Mouse (Mus musculus): ENCODE data around the gene Id3. TPM values are rescaled to one million over a fixed set of nuclear protein-coding genes. Genes with fewer than 3 reads are reported as not detected.

The Id3 gene
- polyA plus RNA-seq, 1 experiment from 2014 or later: 576 TPM

- DNase-seq (ENCODE audit: low spot score): no peak
- Histone ChIP-seq H3K27ac (peak overlapping the region; percentile 73), H3K4me1 (replicated peaks) (peaks cover 84% of the 10 kb centered on the region), H3K36me3 (peaks cover 36% of the 10 kb centered on the region), H3K27me3 (ENCODE audit: insufficient read depth, poor library complexity, severe bottlenecking) (peaks cover 3% of the 10 kb centered on the region; the same call in 1 of the 2 replicates), H3K4me3 (peak overlapping the region; percentile 9; the same call in 1 of the 2 replicates), H3K9me3 (no peaks in the 10 kb centered on the region)
- whole genome bisulfite sequencing: 48% methylated on average over 8 of the region's 8 CpGs
Observed at GRCm38 (mm10) chr4:136177244-136177611, 33.9 kb downstream of the Id3 start.

DNA sequence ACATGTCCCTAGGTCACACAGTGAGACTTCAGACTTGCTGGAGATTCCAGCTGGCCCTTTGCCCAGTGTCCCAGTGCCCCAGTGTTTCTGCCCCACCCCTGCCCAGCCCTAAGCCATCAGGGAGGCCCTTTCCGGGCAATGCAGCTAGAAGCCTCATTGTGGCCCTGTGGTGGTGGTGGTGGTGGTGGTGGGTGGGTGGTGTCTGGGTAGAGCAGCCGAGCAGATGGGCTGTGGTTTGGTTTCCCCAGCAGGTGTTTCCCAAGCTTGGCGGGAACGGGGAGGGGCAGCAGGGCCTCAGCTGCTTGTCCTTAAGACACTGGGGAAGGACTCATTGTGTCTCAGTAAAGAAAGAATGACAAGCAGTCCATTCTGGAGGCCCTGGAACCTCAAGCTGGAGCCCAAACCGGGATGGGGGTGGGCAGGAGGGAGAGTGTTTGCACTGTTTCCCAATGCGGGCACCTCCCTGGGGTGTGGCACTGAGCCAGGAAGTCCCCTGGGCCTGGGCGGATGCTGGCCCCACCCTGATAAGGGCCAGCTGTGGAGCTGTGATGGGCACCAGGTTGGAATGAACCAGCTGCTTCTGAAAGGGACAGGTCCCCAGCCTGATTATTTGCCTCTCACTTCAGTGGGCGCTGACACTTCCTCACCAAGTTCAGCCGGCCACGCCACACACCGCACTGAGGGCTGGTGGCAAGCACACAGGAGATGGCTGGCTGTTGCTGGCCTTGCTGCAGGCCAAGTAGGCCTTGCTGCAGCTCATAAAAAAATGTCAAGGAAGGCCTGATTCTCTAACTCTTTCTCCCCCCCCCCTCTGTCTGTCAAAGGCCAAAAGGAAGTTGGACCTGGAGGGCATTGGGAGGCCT, 34.5 kb downstream of the Id3 start:
- no peak for DNase-seq (ENCODE audit: low spot score)
- Histone ChIP-seq H3K4me1 (replicated peaks) (peaks cover 78% of the 10 kb centered on the region), H3K4me3 (peak overlapping the region; percentile 18; the same call in 1 of the 2 replicates), H3K36me3 (peaks cover 36% of the 10 kb centered on the region), H3K27me3 (ENCODE audit: insufficient read depth, poor library complexity, severe bottlenecking) (peaks cover 3% of the 10 kb centered on the region; the same call in 1 of the 2 replicates), H3K27ac (peak overlapping the region; percentile 73), H3K9me3 (no peaks in the 10 kb centered on the region)
- 60% methylated on average over 11 of the region's 11 CpGs for WGBS

- Histone ChIP-seq H3K4me3 (0 out of 2 replicates have a peak overlapping the region, but pooled peaks have one; percentile 18), H3K4me1 (replicated peaks) (peaks cover 72% of the 10 kb centered on the region), H3K36me3 (peaks cover 41% of the 10 kb centered on the region), H3K9me3 (no peaks in the 10 kb centered on the region), H3K27ac (peak overlapping the region; percentile 73), H3K27me3 (ENCODE audit: insufficient read depth, poor library complexity, severe bottlenecking) (peaks cover 3% of the 10 kb centered on the region; the same call in 1 of the 2 replicates)
- no peak for DNase-seq (ENCODE audit: low spot score)
- WGBS: 88% methylated on average over 12 of the region's 12 CpGs
Observed at GRCm38 (mm10) chr4:136178475-136178921, 35.2 kb downstream of the Id3 start.

- WGBS: 93% methylated on average over 7 of the region's 7 CpGs
- Histone ChIP-seq H3K27ac (no peak overlapping the region), H3K9me3 (no peaks in the 10 kb centered on the region), H3K4me3 (peak overlapping the region; percentile 52; the same call in 1 of the 2 replicates), H3K36me3 (peaks cover 48% of the 10 kb centered on the region), H3K27me3 (ENCODE audit: insufficient read depth, poor library complexity, severe bottlenecking) (peaks cover 3% of the 10 kb centered on the region; the same call in 1 of the 2 replicates), H3K4me1 (replicated peaks) (peaks cover 62% of the 10 kb centered on the region)
- DNase-seq (ENCODE audit: low spot score): no peak
Observed at GRCm38 (mm10) chr4:136179456-136179855, 36.2 kb downstream of the Id3 start.

DNA sequence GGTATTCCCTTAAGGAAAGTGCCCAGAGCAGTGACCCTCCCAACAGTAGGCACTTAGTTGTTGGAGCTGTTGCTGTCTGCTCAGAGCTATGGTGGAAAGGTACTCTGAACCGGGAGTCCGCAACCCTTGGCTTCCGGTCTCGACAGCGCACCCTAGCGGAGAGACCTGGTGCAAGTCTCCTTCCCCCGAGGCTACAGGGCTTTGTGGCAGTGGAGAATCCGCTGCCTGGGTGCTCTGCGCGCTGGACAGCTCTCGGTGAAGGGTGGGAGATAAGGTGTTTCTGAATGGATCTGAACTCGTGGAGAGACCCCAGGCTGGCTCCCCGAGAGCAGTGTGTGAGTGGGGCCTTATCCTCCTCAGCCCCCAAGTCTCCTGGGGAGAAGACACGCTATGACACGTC, 36.7 kb downstream of the Id3 start:
- peak overlapping the region; percentile 81 for H3K27ac ChIP-seq
- H3K9me3 ChIP-seq: no peaks in the 10 kb centered on the region
- peaks cover 3% of the 10 kb centered on the region; the same call in 1 of the 2 replicates for H3K27me3 ChIP-seq (ENCODE audit: insufficient read depth, poor library complexity, severe bottlenecking)
- 2% methylated on average over 15 of the region's 15 CpGs for WGBS
- DNase-seq (ENCODE audit: low spot score): peak; percentile 91
- peaks cover 57% of the 10 kb centered on the region for H3K4me1 ChIP-seq (replicated peaks)
- peaks cover 46% of the 10 kb centered on the region for H3K36me3 ChIP-seq
- H3K4me3 ChIP-seq: peak overlapping the region; percentile 52

DNA sequence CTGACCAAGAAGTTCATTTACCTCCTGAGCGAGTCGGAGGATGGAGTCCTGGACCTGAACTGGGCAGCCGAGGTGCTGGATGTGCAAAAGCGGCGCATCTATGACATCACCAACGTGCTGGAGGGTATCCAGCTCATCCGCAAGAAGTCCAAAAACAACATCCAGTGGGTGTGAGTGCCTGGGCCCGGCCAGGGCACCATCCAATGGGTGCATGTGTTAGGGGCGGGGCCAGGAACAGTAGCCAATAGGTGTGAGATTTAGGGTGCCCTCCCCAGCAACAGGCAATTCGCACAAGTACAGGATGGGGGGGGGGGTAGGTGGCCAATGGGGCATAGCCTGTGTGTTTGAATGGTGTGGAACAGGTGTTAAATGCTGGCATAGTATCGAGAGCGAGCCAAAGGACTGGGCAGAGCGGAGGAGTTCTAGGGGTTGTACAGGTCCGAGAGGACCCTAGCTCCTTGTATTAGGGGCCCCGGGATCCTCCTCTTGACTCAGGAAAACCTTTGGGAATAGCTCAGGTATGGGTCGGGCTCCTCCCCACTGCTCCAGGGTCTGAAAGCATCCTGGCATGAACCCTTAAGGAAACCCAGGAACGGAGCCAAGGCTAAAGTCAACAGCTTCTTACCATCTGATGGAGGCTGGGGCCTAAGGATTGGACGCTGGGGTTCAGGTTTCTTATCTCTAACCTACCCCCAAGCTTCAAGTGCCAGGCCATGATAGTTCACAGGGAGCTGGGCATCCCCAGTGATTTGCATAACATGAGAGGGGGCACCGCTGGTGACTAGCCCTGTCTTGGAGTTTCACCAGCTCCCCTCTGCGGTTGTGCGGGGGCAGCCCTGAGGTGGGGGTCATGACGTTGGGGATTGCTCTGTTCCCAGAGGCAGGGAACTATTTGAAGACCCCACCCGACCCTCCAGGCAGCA, 37.4 kb downstream of the Id3 start:
- DNase-seq (ENCODE audit: low spot score): peak; percentile 63
- Histone ChIP-seq H3K27ac (peak overlapping the region; percentile 81), H3K27me3 (ENCODE audit: insufficient read depth, poor library complexity, severe bottlenecking) (peaks cover 3% of the 10 kb centered on the region; the same call in 1 of the 2 replicates), H3K4me1 (replicated peaks) (peaks cover 50% of the 10 kb centered on the region), H3K36me3 (peaks cover 52% of the 10 kb centered on the region), H3K4me3 (peak overlapping the region; percentile 52), H3K9me3 (no peaks in the 10 kb centered on the region)
- 18% methylated on average over 23 of the region's 23 CpGs for WGBS

GRCm38 (mm10) chr4:136181367-136181766, 38.1 kb downstream of the Id3 start:
- Histone ChIP-seq H3K36me3 (peaks cover 55% of the 10 kb centered on the region), H3K27ac (peak overlapping the region; percentile 40; the same call in 1 of the 2 replicates), H3K4me1 (replicated peaks) (peaks cover 43% of the 10 kb centered on the region), H3K9me3 (no peaks in the 10 kb centered on the region), H3K4me3 (peak overlapping the region; percentile 52; the same call in 1 of the 2 replicates), H3K27me3 (ENCODE audit: insufficient read depth, poor library complexity, severe bottlenecking) (peaks cover 3% of the 10 kb centered on the region; the same call in 1 of the 2 replicates)
- no peak for DNase-seq (ENCODE audit: low spot score)
- WGBS: 26% methylated on average over 12 of the region's 12 CpGs

- Histone ChIP-seq H3K9me3 (no peaks in the 10 kb centered on the region), H3K4me1 (replicated peaks) (peaks cover 11% of the 10 kb centered on the region), H3K27ac (no peak overlapping the region), H3K4me3 (no peak overlapping the region), H3K27me3 (ENCODE audit: insufficient read depth, poor library complexity, severe bottlenecking) (peaks cover 3% of the 10 kb centered on the region; the same call in 1 of the 2 replicates), H3K36me3 (peaks cover 76% of the 10 kb centered on the region)
- DNase-seq (ENCODE audit: low spot score): no peak
- WGBS: 88% methylated on average over 9 of the region's 9 CpGs
Observed at GRCm38 (mm10) chr4:136185375-136185774, 42.1 kb downstream of the Id3 start.

GRCm38 (mm10) chr4:136186315-136186714, 43.0 kb downstream of the Id3 start:
- peaks cover 80% of the 10 kb centered on the region for H3K36me3 ChIP-seq
- 84% methylated on average over 8 of the region's 8 CpGs for WGBS

GRCm38 (mm10) chr4:136186739-136187472, 43.6 kb downstream of the Id3 start:
- Histone ChIP-seq H3K27ac (no peak overlapping the region), H3K4me1 (replicated peaks) (no peaks in the 10 kb centered on the region), H3K27me3 (ENCODE audit: insufficient read depth, poor library complexity, severe bottlenecking) (no peaks in the 10 kb centered on the region), H3K36me3 (peaks cover 86% of the 10 kb centered on the region), H3K9me3 (no peaks in the 10 kb centered on the region), H3K4me3 (no peak overlapping the region)
- WGBS: 91% methylated on average over 23 of the region's 23 CpGs
- no peak for DNase-seq (ENCODE audit: low spot score)

More at GRCm38 (mm10) chr4:136186315-136186714, 43.0 kb downstream of the Id3 start:
- no peaks in the 10 kb centered on the region for H3K9me3 ChIP-seq
- H3K27ac ChIP-seq: no peak overlapping the region
- no peak overlapping the region for H3K4me3 ChIP-seq
- no peaks in the 10 kb centered on the region for H3K27me3 ChIP-seq (ENCODE audit: insufficient read depth, poor library complexity, severe bottlenecking)
- peaks cover 2% of the 10 kb centered on the region; the same call in 1 of the 2 replicates for H3K4me1 ChIP-seq (replicated peaks)
- no peak for DNase-seq (ENCODE audit: low spot score)

GRCm38 (mm10) chr4:136188973-136189737, 45.9 kb downstream of the Id3 start:
- Histone ChIP-seq H3K36me3 (peaks cover 98% of the 10 kb centered on the region), H3K27ac (no peak overlapping the region), H3K27me3 (ENCODE audit: insufficient read depth, poor library complexity, severe bottlenecking) (no peaks in the 10 kb centered on the region), H3K9me3 (no peaks in the 10 kb centered on the region), H3K4me3 (no peak overlapping the region), H3K4me1 (replicated peaks) (peaks cover 5% of the 10 kb centered on the region; the same call in 1 of the 2 replicates)
- DNase-seq (ENCODE audit: low spot score): no peak
- 82% methylated on average over 6 of the region's 6 CpGs for WGBS
